Mouse (Mus musculus) neural tube, embryonic 11.5 days (tissue): ENCODE data around the gene Tmem72. TPM values are rescaled to one million over a fixed set of nuclear protein-coding genes. Genes with fewer than 3 reads are reported as not detected.

Experiments
- ATAC-seq: fragments of 200-750 bp; cut with Nextera tagmentation; 2 replicates; pipeline ENCODE4 v1.8.0; 2017; ENCODE audit warnings: moderate number of reproducible peaks, mild to moderate bottlenecking, moderate TSS enrichment, moderate library complexity; ENCODE audit not compliant: insufficient read depth, low FRiP score, low TSS enrichment
- DNase-seq: peaks from one replicate; pipeline ENCODE4 v3.0.0-alpha.2; 2015; ENCODE audit warnings: low spot score
- H3K27ac ChIP-seq: fragments of 300-500 bp; sonication (generic); 2 replicates; pipeline ENCODE4 v1.5.1; 2014; ENCODE audit warnings: low read depth, mild to moderate bottlenecking, low read length
- H3K27me3 ChIP-seq: fragments of 300-500 bp; sonication (generic); 2 replicates; pipeline ENCODE4 v1.6.1; 2014; ENCODE audit warnings: mild to moderate bottlenecking, low read length, mixed read lengths; ENCODE audit not compliant: control insufficient read depth, insufficient read depth
- H3K36me3 ChIP-seq: fragments of 300-500 bp; sonication (generic); 2 replicates; pipeline ENCODE4 v1.6.1; 2014; ENCODE audit warnings: mild to moderate bottlenecking, low read length, moderate library complexity, mixed read lengths; ENCODE audit not compliant: control insufficient read depth, insufficient read depth
- H3K4me1 ChIP-seq: fragments of 300-500 bp; sonication (generic); 2 replicates; pipeline ENCODE4 v1.6.1; 2014; ENCODE audit warnings: low read length, mixed read lengths; ENCODE audit not compliant: control insufficient read depth, insufficient read depth
- H3K4me2 ChIP-seq: fragments of 300-500 bp; sonication (generic); 2 replicates; pipeline ENCODE4 v1.6.1; 2014; ENCODE audit warnings: low read depth, mild to moderate bottlenecking, moderate library complexity
- H3K4me3 ChIP-seq: fragments of 300-500 bp; sonication (generic); 2 replicates; pipeline ENCODE4 v1.5.1; 2014; ENCODE audit warnings: low read depth, low read length
- H3K9ac ChIP-seq: fragments of 300-500 bp; sonication (generic); 2 replicates; pipeline ENCODE4 v1.6.1; 2014; ENCODE audit warnings: mild to moderate bottlenecking, low read length
- H3K9me3 ChIP-seq: fragments of 300-500 bp; sonication (generic); 2 replicates; pipeline ENCODE4 v1.6.1; 2016; ENCODE audit warnings: low read length; ENCODE audit not compliant: control insufficient read depth
- WGBS: fragments of 180-500 bp; shearing (Covaris S2); extraction: QIAGEN DNeasy Blood & Tissue Kit; methylation state at CpG from one replicate; pipeline ENCODE4 v1.1.7; 2014; 5-methylcytosine and 5-hydroxymethylcytosine counted together
- microRNA-seq: library from miRNA; unstranded; fragments of <30 nt; microRNA quantifications from one replicate; pipeline ENCODE4, GENCODE M21; 2016
- polyA plus RNA-seq: library from polyadenylated mRNA; unstranded; fragments of >200 nt; fragmentation: Nextera tagmentation; extraction: Ambion mirVana; gene quantifications from 2 replicates; pipeline ENCODE4 v1.2.1, GENCODE M21; 2014

Gene Tmem72
- polyA plus RNA-seq, 1 experiment from 2014 or later, result 0.04 TPM

- Histone ChIP-seq H3K4me2 (no peak overlapping the region), H3K4me1 (no peaks in the 10 kb centered on the region), H3K36me3 (no peaks in the 10 kb centered on the region), H3K9me3 (no peaks in the 10 kb centered on the region), H3K9ac (no peak overlapping the region), H3K27ac (no peak overlapping the region), H3K4me3 (no peak overlapping the region), H3K27me3 (no peaks in the 10 kb centered on the region)
- ATAC-seq (no peak), DNase-seq (no peak)
- 75% methylated on average over 9 of the region's 9 CpGs for WGBS
Measured at GRCm38 (mm10) chr6:116636581-116637235, 80.0 kb downstream of the Tmem72 start.

- no peak overlapping the region for H3K27ac ChIP-seq
- H3K27me3 ChIP-seq, result no peaks in the 10 kb centered on the region
- WGBS, result 68% methylated on average over 10 of the region's 10 CpGs
- no peak for ATAC-seq
- H3K4me3 ChIP-seq, result no peak overlapping the region
- H3K4me1 ChIP-seq, result no peaks in the 10 kb centered on the region
- no peaks in the 10 kb centered on the region for H3K36me3 ChIP-seq
- no peak overlapping the region for H3K4me2 ChIP-seq
- no peak for DNase-seq
- H3K9ac ChIP-seq, result no peak overlapping the region
- no peaks in the 10 kb centered on the region for H3K9me3 ChIP-seq
Measured at GRCm38 (mm10) chr6:116635251-116636180, 81.2 kb downstream of the Tmem72 start.

- Histone ChIP-seq H3K4me1 (no peaks in the 10 kb centered on the region), H3K27ac (no peak overlapping the region), H3K4me3 (no peak overlapping the region), H3K27me3 (no peaks in the 10 kb centered on the region), H3K9ac (no peak overlapping the region), H3K36me3 (no peaks in the 10 kb centered on the region), H3K4me2 (no peak overlapping the region), H3K9me3 (no peaks in the 10 kb centered on the region)
- ATAC-seq, result no peak
- no peak for DNase-seq
- WGBS, result 91% methylated on average over 17 of the region's 17 CpGs
Measured at GRCm38 (mm10) chr6:116633741-116634695, 82.7 kb downstream of the Tmem72 start.

GRCm38 (mm10) chr6:116632129-116632528 lies 84.6 kb downstream of the Tmem72 start:
- Histone ChIP-seq H3K4me2 (no peak overlapping the region), H3K4me1 (0 out of 2 replicates have a peak, but pooled peaks cover 2% of the 10 kb centered on the region), H3K36me3 (no peaks in the 10 kb centered on the region), H3K4me3 (no peak overlapping the region), H3K27ac (no peak overlapping the region), H3K9me3 (no peaks in the 10 kb centered on the region), H3K9ac (no peak overlapping the region), H3K27me3 (no peaks in the 10 kb centered on the region)
- WGBS, result 50% methylated on average over 1 of the region's 1 CpGs
- no peak for ATAC-seq
- peak; percentile 61 for DNase-seq

- no peak overlapping the region for H3K9ac ChIP-seq
- DNase-seq (no peak), ATAC-seq (no peak; the same call in 1 of the 2 replicates)
- 85% methylated on average over 10 of the region's 10 CpGs for WGBS
- H3K9me3 ChIP-seq, result no peaks in the 10 kb centered on the region
- H3K36me3 ChIP-seq, result peaks cover 4% of the 10 kb centered on the region; the same call in 1 of the 2 replicates
- no peaks in the 10 kb centered on the region for H3K27me3 ChIP-seq
- no peak overlapping the region for H3K4me3 ChIP-seq
- no peak overlapping the region for H3K27ac ChIP-seq
- no peak overlapping the region for H3K4me2 ChIP-seq
- H3K4me1 ChIP-seq, result 0 out of 2 replicates have a peak, but pooled peaks cover 2% of the 10 kb centered on the region
Measured at GRCm38 (mm10) chr6:116629766-116630165, 86.9 kb downstream of the Tmem72 start.

Small RNAs within 50 kb of the gene (microRNA-seq; reads per million reads assigned to microRNA genes)
- not detected for gene Mir7043

Other genes with a start within 250 kb of the Tmem72 start
- gene Olfr211, start 227.8 kb downstream of the Tmem72 start, polyA plus RNA-seq, result not detected in 2 replicates
- gene Olfr212, start 210.4 kb downstream of the Tmem72 start, polyA plus RNA-seq, result not detected in 2 replicates
- gene Olfr213, start 178.5 kb downstream of the Tmem72 start, polyA plus RNA-seq, result not detected in 2 replicates
- gene Gm5580, start 165.8 kb downstream of the Tmem72 start, polyA plus RNA-seq, result 0.31 and 0.43 TPM in 2 replicates
- not detected in 2 replicates for gene Olfr214, start 162.7 kb downstream of the Tmem72 start, polyA plus RNA-seq
- not detected in 2 replicates for gene Olfr215, start 132.7 kb downstream of the Tmem72 start, polyA plus RNA-seq
- gene Zfp422, start 87.9 kb downstream of the Tmem72 start, polyA plus RNA-seq, result 290 and 302 TPM in 2 replicates
- gene Depp1, start 66.3 kb downstream of the Tmem72 start, polyA plus RNA-seq, result 11.0 and 14.5 TPM in 2 replicates
- 38.0 and 38.3 TPM in 2 replicates for gene Rassf4, start 43.0 kb downstream of the Tmem72 start, polyA plus RNA-seq